Mouse (Mus musculus) heart, adult 2 months (tissue): ENCODE measurements around the gene Olfr522.

Experiments
- CTCF ChIP-seq: fragments of 200-600 bp; IDR thresholded peaks from 2 replicates; pipeline ENCODE4 v1.8.1; 2022; ENCODE audit warnings: antibody characterized with exemption, mild to moderate bottlenecking, moderate library complexity
- EP300 ChIP-seq: fragments of 200-500 bp; IDR thresholded peaks from 2 replicates; pipeline ENCODE4 v1.6.1; 2011; ENCODE audit warnings: low read depth, low read length, control low read depth; ENCODE audit not compliant: insufficient read depth
- POLR2A ChIP-seq: fragments of 200-500 bp; IDR thresholded peaks from 2 replicates; pipeline ENCODE4 v1.6.1; 2011; ENCODE audit warnings: mild to moderate bottlenecking, low read depth, low read length, control low read depth; ENCODE audit not compliant: insufficient read depth

DNA sequence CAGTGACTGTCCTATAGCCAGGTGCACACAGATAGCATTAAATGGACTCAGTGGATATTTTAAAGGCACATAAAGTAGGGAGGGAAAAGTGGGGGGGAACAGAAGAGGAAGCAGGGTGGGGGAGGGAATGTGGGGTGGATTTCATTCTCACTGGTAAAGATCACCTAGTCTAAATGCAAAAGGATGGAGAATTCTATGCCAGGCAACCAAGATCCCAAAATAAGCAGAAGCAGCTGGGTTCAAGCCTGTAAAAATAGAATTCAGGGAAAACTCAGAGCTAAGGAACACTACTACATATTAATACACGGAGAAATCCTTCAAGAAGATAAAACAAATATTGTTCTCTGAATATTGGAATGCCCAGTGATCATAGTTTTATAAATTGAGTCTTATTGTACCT lies 3.4 kb upstream of the Olfr522 start:
- TF ChIP-seq POLR2A (no peak), EP300 (no peak), CTCF (no peak)
